Mouse (Mus musculus) spleen, adult 2 months (tissue): ENCODE data around the gene Rbms2.

Experiments used
- CTCF ChIP-seq: fragments of 200-500 bp; IDR thresholded peaks from 2 replicates; pipeline ENCODE4 v1.5.1; 2011; ENCODE audit warnings: mild to moderate bottlenecking, inconsistent platforms; ENCODE audit not compliant: insufficient read depth, insufficient read length, insufficient replicate concordance; ENCODE audit errors: extremely low read depth
- POLR2A ChIP-seq: fragments of 200-500 bp; IDR thresholded peaks from 2 replicates; pipeline ENCODE4 v1.6.1; 2011; ENCODE audit warnings: low read depth, low read length, inconsistent platforms

GRCm38 (mm10) chr10:128095003-128095636 lies 85.0 kb downstream of the Rbms2 start:
- no peak for TF ChIP-seq POLR2A
- no peak for TF ChIP-seq CTCF
